Mouse (Mus musculus): Measurements from ENCODE around the gene Foxn3. TPM values are rescaled to one million over a fixed set of nuclear protein-coding genes. Genes with fewer than 3 reads are reported as not detected.

Foxn3 gene
- total and polyA plus RNA-seq, 3 experiments = 9.7 to 26.8 (median 11.0) TPM

DNA sequence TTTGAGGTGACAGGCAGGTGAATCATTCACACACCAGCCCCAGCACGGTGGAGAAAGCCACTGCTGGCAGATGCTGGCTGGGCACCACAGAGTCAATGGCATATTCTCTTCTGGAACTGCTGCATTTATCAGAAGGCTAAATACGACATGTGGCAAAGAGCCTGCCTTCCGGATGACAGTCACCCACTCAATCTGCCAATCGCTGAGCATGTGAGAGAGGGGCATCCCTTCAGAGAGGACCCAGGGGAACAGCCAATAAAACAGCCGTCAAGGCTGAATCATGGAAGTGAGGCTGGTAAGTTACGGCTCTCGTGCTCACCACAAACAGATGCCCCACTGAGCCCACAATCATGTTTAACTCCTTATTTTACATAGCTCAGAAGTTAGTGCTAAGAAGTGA is 366.4 kb downstream of the Foxn3 start:
- H3K36me3 ChIP-seq (replicated peaks in 1 of 2; ENCODE audit: control insufficient read depth in 1 of 2, insufficient read depth in 1 of 2, low read length in 1 of 2) = peaks cover 7 to 49% of the 10 kb centered on the region in 2 experiments
- in situ Hi-C loops (cut with MboI; ENCODE audit: low pct_ligation_motif_present, low pct_unique_long_range_greater_than_20kb, low sequenced_read_pairs) (no loop called here), dilution Hi-C loops (cut with MboI; ENCODE audit: extremely low pct_ligation_motif_present, extremely low pct_unique_long_range_greater_than_20kb, low sequenced_read_pairs) (no loop called here)
- H3K9ac ChIP-seq (ENCODE audit: insufficient read depth, low read depth) = no peak overlapping the region
- no peaks in the 10 kb centered on the region for H3K27me3 ChIP-seq (replicated peaks)
- no peak overlapping the region for H3K4me2 ChIP-seq (ENCODE audit: insufficient read depth, low read depth, poor library complexity, severe bottlenecking)
- no peak for DNase-seq (ENCODE audit: extremely low read depth)
- no peaks in the 10 kb centered on the region for H3K79me2 ChIP-seq (replicated peaks; ENCODE audit: control insufficient read depth, extremely low read depth, insufficient read depth, poor library complexity, severe bottlenecking)
- TF ChIP-seq MXI1 (IDR thresholded peaks at IDR 0.05; ENCODE audit: low read depth, low read length) (no peak), ZMIZ1 (IDR thresholded peaks at IDR 0.05; ENCODE audit: low read depth, low read length) (no peak), CHD1 (IDR thresholded peaks at IDR 0.05; ENCODE audit: low read depth, low read length) (no peak), RCOR1 (conservative IDR thresholded peaks at IDR 0.05; ENCODE audit: low read depth, low read length) (no peak), PAX5 (IDR thresholded peaks at IDR 0.05; ENCODE audit: low read length) (no peak), POLR2A (IDR thresholded peaks at IDR 0.05; ENCODE audit: low read depth, low read length) (no peak)
- no peaks in the 10 kb centered on the region for H3K9me3 ChIP-seq (replicated peaks; ENCODE audit: low read length)
- H3K4me1 ChIP-seq (ENCODE audit: control insufficient read depth in 1 of 2, insufficient read depth in 2 of 2) = peaks cover 11 to 41% of the 10 kb centered on the region in 2 experiments
- no peak overlapping the region for H3K4me3 ChIP-seq (replicated peaks in 1 of 3; ENCODE audit: low read depth in 2 of 3, low read length in 2 of 3, poor library complexity in 1 of 3)
- H3K27ac ChIP-seq (ENCODE audit: insufficient read depth, low read depth) = no peak overlapping the region

DNA sequence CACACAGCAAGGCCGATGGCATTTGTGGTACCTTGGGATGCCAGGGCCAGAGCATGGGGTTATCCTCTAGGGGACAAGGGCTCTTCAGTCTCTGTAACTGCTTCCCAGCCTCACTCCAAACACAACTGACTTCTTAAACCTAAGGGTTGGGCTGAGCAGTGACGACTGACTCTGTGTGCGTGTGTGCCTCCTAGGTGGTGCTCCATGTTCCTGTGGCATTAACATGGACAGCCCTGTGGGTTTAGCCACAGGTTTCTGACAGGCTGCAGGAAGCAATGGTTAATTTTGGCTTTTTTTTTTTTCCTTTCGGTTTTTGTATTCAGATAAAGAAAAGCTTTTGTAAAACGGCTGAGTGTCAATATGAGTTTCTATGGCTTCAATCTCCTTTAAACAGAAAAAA is 367.7 kb downstream of the Foxn3 start:
- Histone ChIP-seq H3K4me2 (ENCODE audit: insufficient read depth, low read depth, poor library complexity, severe bottlenecking) (no peak overlapping the region), H3K4me3 (replicated peaks in 1 of 3; ENCODE audit: low read depth in 2 of 3, low read length in 2 of 3, poor library complexity in 1 of 3) (no peak overlapping the region), H3K9me3 (replicated peaks; ENCODE audit: low read length) (no peaks in the 10 kb centered on the region), H3K27ac (ENCODE audit: insufficient read depth, low read depth) (no peak overlapping the region), H3K36me3 (replicated peaks in 1 of 2; ENCODE audit: control insufficient read depth in 1 of 2, insufficient read depth in 1 of 2, low read length in 1 of 2) (peaks cover 7 to 44% of the 10 kb centered on the region in 2 experiments), H3K79me2 (replicated peaks; ENCODE audit: control insufficient read depth, extremely low read depth, insufficient read depth, poor library complexity, severe bottlenecking) (no peaks in the 10 kb centered on the region), H3K27me3 (replicated peaks) (no peaks in the 10 kb centered on the region), H3K4me1 (ENCODE audit: control insufficient read depth in 1 of 2, insufficient read depth in 2 of 2) (peaks cover 11 to 41% of the 10 kb centered on the region in 2 experiments), H3K9ac (ENCODE audit: insufficient read depth, low read depth) (no peak overlapping the region)
- dilution Hi-C loops (cut with MboI; ENCODE audit: extremely low pct_ligation_motif_present, extremely low pct_unique_long_range_greater_than_20kb, low sequenced_read_pairs) = no loop called here
- no peak for TF ChIP-seq USF2 (conservative IDR thresholded peaks at IDR 0.05; ENCODE audit: low read depth, low read length)
- no peak for TF ChIP-seq USF1 (IDR thresholded peaks at IDR 0.05; ENCODE audit: low read depth, low read length)
- no peak for TF ChIP-seq TBP (conservative IDR thresholded peaks at IDR 0.05; ENCODE audit: low read depth, low read length)
- TF ChIP-seq JUND (conservative IDR thresholded peaks at IDR 0.05; ENCODE audit: low read depth, low read length) = no peak
- no peak for TF ChIP-seq E2F4 (IDR thresholded peaks at IDR 0.05; ENCODE audit: insufficient replicate concordance, low read depth, low read length)
- TF ChIP-seq POLR2A (IDR thresholded peaks at IDR 0.05; ENCODE audit: low read depth, low read length) = no peak
- TF ChIP-seq NELFE (IDR thresholded peaks at IDR 0.05; ENCODE audit: low read depth, low read length) = no peak
- no peak for TF ChIP-seq PAX5 (IDR thresholded peaks at IDR 0.05; ENCODE audit: low read length)
- no peak for TF ChIP-seq ZC3H11A (IDR thresholded peaks at IDR 0.05; ENCODE audit: low read depth, low read length)
- no peak for TF ChIP-seq MAFK (IDR thresholded peaks at IDR 0.05; ENCODE audit: insufficient replicate concordance, low read length)
- no peak for TF ChIP-seq JUN (IDR thresholded peaks at IDR 0.05; ENCODE audit: insufficient read depth, low read depth, low read length)
- no peak for TF ChIP-seq NRF1 (IDR thresholded peaks at IDR 0.05; ENCODE audit: low read depth, low read length)
- no peak for TF ChIP-seq RCOR1 (conservative IDR thresholded peaks at IDR 0.05; ENCODE audit: low read depth, low read length)
- TF ChIP-seq ZMIZ1 (IDR thresholded peaks at IDR 0.05; ENCODE audit: low read depth, low read length) = no peak
- TF ChIP-seq MYC (IDR thresholded peaks at IDR 0.05; ENCODE audit: low read depth, low read length) = no peak
- no peak for TF ChIP-seq HCFC1 (IDR thresholded peaks at IDR 0.05; ENCODE audit: low read depth, low read length)
- no peak for TF ChIP-seq CTCF (conservative IDR thresholded peaks at IDR 0.05 in 1 of 2, IDR thresholded peaks at IDR 0.05 in 1 of 2; ENCODE audit: low read depth in 2 of 2, low read length in 2 of 2)
- no peak for DNase-seq (ENCODE audit: extremely low read depth)
- in situ Hi-C loops (cut with MboI; ENCODE audit: low pct_ligation_motif_present, low pct_unique_long_range_greater_than_20kb, low sequenced_read_pairs) = no loop called here

All from CH12.LX (cell line).